Mouse (Mus musculus): Measurements from ENCODE around the gene Ell2.
"Not testable (repeated sequence)": the region's sequence is repeated elsewhere in the genome, so short reads cannot be mapped to it uniquely, and the experiment has no call there.

Gene Ell2

DNA sequence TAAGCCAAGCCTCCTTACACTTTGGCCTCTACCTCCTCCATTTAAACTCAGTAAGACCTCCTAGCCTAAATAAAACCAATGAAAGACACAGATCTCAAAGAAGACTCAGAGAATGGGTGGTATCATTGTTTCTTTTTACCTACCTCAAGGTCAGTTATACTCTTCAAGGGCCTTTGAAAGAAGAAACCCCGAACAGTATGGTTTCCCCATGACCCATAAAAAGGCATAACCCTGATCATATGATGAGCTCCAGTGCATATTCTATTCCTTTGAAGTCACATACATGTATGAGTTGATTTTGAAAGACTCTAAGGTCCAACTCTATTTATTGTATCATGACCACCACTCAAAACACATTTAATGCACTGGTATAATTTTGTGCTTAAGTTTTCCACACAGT lies at the start of gene Ell2:
Ell2 (plus strand) TSS at position 301 of the 400 bp plus-strand sequence.
- DNase-seq = no peak

DNA sequence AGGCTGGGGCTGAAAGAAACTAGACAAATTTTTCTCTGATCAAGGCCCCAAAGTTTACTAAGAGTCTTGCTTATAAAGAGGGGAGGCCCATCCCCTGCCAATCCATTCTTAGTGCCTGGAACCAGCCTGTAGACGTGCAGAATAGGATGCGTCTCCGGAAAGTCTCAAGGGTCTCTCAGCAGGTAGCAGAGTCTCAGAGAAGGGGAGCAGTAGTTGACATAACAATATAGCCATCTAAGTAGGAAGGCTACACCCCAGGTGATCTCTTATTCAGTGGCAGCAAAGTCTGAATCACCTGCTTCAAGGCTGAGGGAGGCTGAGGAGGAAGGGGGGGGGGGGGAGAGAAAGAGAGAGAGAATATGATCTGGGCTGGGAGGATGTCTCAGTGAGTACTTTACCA lies 21.1 kb upstream of the Ell2 start:
- DNase-seq = no peak

DNA sequence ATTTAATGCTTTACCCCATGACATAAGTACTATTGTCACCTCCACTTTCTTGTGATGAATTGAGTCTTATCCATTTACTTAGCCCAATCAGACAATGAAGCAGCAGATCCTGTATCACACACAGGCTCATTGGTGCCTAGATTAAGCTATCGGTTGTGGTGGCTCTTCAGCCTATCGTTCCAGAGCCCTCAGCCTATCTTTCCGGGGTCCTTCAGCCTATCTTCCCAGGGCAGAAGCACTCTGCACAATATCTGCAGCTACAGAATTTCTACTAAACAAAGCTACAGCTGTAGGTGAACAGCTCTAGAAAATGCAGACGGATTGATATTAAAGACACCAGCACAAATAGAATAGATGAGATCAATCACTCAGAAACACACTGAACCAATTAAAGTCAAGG lies 19.6 kb upstream of the Ell2 start:
- no peak for DNase-seq

DNA sequence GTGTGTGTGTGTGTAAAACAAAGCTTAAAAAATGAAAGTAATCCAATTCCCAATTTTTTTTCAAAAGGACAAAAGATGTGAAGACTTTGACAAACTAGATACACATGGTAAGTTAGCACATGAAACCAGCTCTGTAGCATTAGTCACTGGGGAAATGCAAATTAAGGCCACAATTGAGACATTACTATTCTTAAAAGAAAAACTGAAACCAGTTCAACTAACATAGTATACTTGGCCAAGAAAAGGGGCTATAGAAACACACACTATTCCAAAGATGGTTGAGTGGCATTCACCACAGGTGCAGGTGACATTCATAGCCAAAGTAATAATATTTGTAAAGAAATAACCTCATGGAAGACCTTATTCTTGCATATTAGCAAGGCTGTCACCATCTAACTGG lies 14.9 kb upstream of the Ell2 start:
- no peak for DNase-seq

DNA sequence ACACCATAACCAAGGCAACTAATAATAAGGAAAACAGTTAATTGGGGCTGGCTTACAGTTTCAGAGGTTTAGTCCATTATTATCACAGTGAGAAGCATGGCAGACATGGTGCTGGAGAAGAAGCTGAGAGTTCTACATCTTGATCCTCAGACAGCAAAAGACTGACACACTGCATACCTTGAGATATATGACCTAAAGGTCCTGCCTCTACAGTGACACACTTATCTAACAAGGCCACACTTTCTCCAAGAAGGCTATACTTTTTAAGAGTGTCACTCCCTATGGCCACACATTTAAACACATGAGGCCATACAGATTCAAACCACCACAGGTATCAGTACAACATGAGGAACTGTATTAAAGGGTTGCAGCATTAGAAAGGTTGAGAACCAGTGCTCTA lies 13.5 kb upstream of the Ell2 start:
- no peak for DNase-seq

DNA sequence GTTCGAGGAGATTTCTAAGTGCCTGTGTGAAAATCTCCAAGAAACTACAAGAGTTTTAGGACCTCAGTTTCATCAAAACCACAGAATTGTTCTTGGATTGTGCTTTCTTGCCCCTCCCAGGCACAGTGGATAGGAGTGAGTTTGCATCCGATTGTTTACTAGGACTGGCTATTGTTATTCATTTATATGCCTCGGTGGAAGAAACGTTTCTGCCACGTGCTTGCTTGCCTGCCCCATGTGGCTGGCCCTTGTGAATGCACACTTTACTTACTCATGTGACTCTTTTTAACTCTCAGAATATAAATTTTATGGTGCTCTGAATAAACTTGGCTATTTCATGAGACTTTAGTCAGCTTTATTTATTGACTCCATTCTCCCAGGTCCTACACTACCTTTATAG lies 3.7 kb upstream of the Ell2 start:
- no peak for DNase-seq

DNA sequence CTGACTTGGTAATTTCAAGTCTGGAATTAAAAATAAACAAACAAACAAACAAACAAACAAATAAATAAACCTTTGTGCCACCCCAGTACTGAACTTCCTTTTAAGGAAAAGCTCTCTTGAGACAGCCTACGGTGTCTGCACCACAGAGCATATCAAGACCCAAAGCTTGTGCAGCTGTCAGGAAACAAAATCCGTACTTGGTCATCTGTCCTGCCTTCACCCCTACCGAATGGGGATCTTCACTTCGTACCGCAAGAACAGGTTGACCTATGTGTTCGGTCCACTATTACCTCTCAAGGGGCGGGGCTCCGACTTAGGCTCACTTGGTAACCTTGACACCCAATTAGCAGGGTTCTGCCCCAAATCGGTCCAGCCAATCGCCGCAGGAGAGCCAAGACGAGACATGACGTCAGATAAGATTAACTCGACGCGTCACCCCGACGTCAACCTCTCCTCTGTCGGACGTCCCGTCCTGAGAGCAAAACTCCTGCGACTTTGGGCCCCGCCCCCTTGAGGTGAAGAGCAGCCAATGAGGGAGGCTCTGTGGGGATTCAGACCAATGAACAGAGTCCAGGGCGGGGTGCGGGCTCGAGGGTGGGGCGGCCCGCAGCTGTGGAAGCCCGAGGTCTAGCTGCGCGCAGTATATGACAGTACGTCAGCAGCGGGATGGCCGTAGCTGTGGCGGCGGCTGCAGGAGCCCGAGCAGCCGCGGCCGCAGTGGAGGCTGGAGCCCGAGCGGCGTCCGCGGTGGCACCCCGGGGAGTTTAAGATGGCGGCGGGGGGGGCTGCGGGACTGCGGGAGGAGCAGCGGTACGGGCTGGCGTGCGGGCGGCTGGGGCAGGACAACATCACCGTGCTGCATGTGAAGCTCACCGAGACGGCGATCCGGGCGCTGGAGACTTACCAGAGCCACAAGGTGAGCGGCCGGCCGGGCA lies 592 bp downstream of the Ell2 start:
- DNase-seq = peak; percentile 68 to 77

DNA sequence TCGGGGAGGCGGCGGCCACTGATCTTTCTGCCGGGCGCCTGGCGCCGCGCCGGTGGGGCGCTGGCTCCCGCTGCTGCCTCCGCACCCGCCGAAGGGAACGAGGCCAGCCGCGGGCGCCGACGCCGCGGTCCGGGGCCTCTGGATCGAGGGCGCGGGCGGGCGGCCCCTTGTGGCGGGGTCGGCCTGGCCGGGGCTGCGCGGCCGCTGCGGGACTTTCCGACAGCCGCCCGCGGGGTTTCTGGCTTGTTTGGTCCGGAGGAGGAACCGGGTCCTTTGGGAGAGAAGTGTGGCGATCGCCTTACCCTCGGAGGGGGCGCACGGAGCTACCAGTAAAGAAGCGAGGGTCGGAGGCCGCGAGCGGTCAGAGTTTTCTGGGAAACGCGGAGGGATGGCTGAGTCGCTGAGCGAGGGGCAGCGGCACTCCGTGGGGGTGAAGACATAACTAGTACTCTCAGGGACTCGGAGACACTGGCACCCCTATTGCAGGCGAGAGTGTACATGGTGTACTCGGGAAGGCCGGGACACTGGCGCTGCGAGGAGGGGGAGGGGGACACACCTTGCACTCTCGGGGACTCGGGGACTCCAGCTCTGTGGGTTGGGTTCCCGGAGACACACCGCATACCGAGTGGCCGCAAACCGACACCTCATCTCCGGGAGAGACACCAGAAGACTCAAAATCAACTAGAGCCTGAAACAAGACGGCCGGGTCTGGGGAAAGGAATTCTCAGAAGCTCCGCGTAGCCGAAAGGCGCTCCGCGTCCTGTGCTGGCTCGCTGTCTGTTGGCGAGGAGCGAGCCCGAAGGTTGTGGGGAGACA lies 1.5 kb downstream of the Ell2 start:
- DNase-seq = peak; percentile 42 to 52

DNA sequence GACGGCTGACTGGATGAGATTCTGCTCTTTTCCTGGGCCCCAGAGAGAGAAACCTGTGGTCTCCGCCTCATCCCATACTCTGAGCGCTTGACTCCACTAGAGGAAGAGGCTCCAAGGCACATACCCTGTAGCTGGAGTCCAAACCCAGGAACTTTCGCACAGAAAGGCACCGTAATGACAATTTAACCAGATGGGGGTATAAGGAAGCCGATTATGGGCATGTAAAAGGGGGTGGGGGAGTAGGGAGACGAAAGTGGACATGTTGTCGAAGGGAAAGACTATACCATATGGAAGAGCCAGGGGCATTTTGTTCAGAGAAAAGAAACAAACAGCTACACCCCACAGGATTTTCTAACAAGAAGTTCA lies 2.1 kb downstream of the Ell2 start:
- DNase-seq = no peak

DNA sequence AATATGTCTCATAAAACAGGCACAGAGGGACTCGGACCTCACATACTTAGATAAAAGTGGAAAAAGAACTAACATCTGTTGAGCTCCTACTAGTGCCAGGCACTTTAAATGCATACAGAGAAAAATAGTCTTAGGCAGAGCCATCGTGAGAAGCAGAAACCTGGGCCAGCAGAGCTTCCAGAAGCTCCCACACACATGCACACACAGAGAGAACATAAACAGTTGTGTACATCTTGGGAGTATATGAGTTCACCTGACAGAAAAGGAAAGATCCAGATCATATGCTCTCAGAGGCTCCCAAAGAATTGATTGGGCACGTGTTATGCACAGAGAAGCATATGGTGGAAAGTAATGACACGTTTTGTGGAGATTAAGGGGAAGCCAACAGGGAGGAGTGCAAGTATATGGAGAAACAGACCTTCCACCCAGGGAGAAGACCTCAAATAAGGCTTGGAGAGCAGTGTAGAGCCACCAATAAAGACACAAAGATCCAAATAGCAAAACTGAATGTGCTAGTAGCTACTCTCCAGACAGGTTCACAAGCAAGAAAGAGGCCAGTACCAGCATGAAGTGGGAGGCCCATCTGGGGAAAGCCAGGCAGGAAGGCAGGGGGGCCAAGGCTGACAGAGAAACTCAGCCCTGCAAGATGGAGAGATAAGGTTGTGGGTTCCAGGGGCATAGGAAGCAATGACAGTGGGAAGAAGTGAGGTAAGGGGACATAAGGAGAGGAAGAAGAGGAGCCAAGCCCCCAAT lies 2.6 kb downstream of the Ell2 start:
- no peak for DNase-seq

DNA sequence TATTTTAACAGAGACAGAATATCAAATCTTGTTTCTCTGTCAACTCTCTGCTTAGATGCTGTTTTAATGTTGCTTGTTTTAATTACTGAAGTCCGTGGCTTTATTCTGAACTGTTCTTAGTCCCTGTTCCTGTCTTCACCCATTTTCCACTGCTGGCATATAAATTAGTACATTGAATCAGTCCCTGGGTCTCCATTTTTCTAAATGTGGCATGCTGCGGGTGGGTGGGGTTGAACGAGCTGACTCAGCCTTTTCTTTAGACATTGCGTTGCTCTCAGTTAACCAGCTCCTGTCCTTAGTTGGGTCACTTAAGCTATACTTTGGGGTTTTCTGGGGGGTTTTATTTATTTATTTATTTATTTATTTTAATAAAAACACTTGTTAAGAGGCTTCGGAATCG lies 3.6 kb downstream of the Ell2 start:
- no peak for DNase-seq

DNA sequence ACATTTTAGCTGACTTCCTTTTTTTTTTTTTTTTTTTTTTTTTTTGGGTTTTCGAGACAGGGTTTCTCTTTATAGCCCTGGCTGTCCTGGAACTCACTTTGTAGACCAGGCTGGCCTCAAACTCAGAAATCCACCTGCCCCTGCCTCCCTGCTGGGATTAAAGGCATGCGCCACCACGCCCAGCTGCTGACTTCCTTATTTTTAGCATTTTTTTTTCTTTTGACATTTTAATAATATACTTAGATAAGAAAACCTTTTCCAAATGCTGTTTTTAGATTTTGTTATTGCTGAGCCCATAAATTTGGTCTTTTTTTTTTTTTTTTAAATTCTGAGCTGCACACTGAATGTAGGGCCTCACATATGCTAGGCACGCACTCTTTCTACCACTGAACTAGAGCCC lies 5.0 kb downstream of the Ell2 start:
- DNase-seq = not testable (repeated sequence)

DNA sequence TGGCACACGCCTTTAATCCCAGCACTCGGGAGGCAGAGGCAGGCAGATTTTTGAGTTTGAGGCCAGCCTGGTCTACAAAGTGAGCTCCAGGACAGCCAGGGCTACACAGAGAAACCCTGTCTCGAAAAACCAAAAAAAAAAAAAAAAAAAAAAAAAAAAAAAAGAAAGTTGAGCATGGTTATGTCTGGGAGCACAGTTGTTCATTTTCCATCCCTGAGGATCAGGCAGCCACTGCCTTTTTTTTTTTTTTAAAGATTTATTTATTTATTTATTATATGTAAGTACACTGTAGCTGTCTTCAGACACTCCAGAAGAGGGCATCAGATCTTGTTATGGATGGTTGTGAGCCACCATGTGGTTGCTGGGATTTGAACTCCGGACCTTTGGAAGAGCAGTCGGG lies 6.0 kb downstream of the Ell2 start:
- not testable (repeated sequence) for DNase-seq

DNA sequence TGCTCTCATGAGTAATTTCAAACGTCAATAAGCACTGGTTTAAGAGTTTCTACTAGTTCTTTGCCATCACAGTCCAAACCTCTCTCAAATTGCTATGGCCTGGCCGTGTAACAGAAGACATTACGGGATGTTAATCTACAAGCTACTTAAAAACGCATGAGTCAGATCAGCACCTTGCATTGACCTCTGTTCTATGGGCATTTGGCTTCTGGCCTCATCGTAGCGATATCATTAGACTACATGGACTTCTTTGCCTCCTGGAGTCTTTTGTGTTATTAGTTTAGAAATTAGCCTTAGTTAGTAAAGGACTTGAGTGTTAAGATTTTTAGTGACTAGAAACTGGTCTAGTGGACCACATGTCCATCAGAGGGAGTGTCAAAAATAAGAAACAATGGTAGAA lies 7.8 kb downstream of the Ell2 start:
- DNase-seq = no peak

DNA sequence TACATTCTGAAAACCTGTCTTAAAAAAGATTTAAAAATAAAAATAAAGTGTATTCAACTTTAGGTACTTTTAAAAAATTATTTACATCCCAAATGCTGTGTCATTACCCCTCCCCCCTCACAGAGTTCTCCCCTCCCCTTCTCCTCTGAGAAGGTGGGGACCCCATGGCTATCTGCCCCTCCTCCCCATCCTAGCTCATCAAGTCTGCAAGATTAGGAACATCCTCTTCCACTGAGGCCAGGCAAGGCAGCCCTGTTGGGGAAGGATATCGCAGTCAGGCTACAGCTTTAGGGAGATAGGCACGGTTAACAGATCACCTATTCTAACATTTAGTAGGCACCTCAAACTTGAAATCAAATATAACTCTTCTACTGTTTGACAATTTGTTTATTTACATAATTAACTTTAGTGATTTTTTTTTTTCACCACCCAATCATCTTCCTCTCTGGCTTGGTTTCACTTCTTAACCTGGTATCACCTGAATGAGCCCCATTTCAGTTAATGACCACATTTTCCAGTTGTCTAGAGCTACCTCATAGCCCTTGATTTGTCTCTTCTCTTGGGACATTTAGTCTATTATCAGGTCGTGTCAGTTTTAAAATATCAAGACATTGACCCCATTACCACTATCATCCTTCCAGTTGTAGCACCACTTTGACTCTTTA lies 11.2 kb downstream of the Ell2 start:
- no peak for DNase-seq

DNA sequence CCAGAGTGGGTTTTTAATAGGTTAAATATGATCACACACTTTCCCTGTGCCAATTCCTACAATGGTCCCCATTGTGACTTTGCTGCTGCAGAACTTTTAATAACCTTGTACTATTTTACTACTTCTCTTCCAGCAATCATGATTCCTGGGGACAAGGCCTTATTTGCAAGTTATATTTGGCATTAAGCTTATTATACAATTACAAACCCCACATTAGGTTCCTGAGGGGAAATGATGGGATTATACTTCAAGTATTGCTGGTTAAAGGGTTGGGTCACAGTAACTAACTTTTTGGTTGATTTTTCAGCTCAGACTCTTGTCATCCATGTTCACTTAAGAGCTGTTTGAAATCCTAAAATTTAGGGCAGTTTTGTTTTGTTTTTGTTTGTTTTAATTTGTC lies 11.8 kb downstream of the Ell2 start:
- no peak for DNase-seq

DNA sequence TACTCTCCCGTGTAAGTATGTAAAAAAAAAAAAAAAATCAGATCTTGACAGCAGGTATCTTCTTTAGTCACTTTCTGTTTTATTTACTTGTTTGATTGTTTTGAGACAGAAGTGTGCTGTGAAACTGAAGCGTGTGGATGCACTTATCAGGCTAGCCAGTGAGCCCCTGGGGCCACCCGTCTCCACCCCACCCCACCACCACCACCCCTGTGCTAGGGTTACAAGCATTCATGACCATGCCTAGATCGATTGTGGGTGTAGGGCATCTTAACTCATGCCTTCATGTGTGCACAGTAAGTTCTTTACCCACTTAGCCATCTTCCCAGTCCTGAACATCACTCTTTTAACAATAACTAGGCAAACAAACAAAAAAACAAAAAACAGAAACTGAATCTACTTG lies 13.1 kb downstream of the Ell2 start:
- DNase-seq = no peak

DNA sequence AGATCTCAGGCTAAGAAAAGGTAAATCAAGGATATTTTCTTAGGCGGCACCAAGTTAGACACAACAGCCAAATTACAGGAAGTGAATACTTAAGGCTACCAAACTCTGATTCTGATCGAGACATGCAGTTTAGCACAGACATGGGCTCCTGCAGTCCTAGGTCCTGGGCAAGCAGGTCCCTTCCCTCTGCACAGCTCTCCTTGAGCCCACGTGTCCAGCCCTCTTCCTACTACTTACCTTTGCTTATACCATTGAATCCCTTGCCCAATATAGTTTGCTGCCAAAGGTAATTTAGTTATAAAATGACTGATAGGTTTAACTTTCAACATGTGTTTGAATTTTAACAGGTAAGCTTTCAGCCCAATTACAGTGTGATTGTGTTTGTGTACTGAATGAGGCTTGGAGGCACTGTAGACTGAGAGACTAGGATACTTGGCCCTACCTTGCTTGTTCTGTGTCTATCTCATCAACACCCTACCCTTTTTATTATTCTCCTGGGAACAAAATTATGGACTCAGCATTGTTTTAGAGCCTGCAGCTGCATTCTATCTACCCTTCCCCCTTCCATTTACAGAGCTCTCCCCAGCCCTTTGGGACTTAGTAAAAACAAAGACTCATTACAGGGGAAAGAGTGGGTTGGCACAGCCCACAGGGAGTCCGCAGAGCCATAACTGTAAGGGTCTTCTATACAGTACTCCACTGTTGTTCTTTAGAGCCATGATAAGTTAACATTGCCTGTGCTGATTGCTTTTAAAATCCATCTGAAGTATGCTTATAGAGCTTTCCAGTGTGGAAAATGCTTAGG lies 20.2 kb downstream of the Ell2 start:
- DNase-seq = no peak

DNA sequence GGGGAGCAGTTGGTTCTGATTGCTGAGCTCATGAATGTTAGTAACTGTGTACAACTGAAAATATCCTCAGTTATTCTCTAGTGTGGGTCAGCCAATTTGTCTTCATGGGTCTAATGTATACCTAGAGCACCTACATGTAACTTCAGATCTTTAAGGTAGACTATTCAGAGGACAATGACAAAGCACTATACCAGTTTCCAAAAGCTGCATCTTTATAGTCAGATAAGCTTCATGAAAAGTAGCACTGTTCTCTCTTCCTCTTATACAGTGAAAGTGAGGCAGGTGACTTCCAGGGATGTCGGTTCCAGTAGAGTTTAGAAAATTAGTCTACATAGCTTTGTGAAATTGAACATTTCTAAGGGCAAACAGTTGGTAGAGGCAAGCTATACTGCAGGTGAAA lies 21.4 kb downstream of the Ell2 start:
- DNase-seq = no peak

DNA sequence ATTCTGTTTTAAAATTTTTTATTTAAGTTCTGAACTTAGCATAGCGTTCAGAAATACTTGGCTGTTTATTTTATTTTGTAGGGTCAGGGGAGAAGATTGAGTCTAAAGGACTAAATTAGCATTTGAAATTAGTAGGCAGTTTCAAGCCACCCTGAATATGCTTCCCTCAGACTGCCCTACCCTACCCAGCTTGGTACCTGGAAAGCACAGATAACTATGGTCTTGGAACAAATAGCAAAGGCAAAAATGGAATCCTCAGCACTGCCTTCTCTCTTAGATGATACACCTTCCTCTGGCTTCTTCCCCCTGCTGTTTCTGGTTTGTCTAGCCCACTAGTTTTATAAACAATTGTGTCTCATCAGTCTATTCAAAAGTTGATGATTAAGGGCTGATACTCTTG lies 23.3 kb downstream of the Ell2 start:
- DNase-seq = no peak

DNA sequence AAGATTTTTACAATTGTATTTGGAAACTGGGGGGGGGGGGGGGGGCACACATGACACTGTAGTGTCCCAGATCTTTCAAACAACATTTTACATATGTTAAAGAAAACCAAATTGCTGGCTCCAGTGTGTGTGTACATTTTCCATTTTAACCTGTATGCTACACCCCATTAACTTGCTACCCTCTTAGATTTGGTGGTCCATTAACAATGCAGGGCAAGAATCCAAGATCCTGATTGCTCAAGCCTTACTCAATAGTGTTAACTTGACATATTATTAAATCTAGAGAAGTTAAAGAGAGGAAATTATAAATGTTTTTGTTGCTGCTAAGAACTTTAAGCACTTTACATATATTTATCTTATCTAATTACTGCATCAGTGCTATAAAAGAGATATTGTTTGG lies 24.2 kb downstream of the Ell2 start:
- no peak for DNase-seq

DNA sequence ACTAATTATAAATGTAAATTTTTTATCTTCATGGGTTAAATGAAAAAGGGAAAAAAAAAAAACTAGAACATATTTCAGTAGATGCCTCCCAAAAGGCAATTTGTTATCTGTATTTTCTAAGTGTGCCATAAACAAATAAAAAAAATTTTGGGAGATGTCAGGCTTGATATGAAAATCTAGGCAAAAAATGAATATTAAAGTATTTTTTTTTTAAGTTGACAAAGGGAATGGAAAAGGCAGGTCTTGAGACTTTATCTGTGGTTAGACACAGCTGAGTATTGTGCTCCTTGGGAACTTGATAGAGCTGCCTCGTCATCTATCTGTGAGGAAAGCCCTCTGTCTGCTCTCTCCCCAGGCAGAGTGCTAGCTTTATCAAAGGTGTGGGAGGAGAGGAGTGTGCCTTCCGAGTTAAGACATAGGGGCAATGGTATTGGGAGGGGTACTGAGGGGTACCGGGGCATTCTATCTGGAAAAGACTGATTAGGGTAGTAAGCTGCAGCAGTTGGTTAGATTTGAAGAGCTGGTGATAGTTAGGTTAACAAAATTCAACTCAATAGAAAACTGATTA lies 27.1 kb downstream of the Ell2 start:
- DNase-seq = no peak

All from cerebellum, postnatal 14 days (tissue).